ENCODE assay signal across 8 mouse cellular contexts in genomic region chr10:37135951-37136751, GRCm38 (mm10). TPM values are rescaled to one million over a fixed set of nuclear protein-coding genes. Genes with fewer than 3 reads are reported as not detected.
A peak's percentile ranks its signal among the peaks of the same experiment; 100 is the strongest.
DNase-seq lines count a peak whose midpoint lies in the region; ATAC-seq and TF ChIP-seq lines count a peak whose summit lies in the region.

No protein-coding gene starts in this region.

- H3K9me3 ChIP-seq in hindbrain, embryonic 16.5 days (ENCODE audit: control insufficient read depth, low read length), result no peaks in the 10 kb centered on the region

- H3K4me1 ChIP-seq in hindbrain, embryonic 16.5 days (ENCODE audit: control insufficient read depth, insufficient read depth, low read depth, low read length), result peaks cover 5% of the 10 kb centered on the region

- WGBS in hindbrain, embryonic 16.5 days, result under 1% methylated on average over 72 of the region's 99 CpGs
- 1% methylated on average over 72 of the region's 99 CpGs for WGBS in macrophage (ENCODE audit: missing documents)

- peak overlapping the region; percentile 97 for H3K27ac ChIP-seq in gastrocnemius, adult 2 months
- peak overlapping the region; percentile 100 for H3K27ac ChIP-seq in hindbrain, embryonic 16.5 days (ENCODE audit: low read depth, low read length)
- H3K27ac ChIP-seq in macrophage, result peak overlapping the region; percentile 59

- no peak for TF ChIP-seq CTCF in gastrocnemius, adult 2 months (IDR thresholded peaks at IDR 0.05)

- H3K79me2 ChIP-seq in macrophage (ENCODE audit: inconsistent target), result peaks cover 55% of the 10 kb centered on the region

- peaks cover 2% of the 10 kb centered on the region; the same call in 1 of the 2 replicates for H3K36me3 ChIP-seq in hindbrain, embryonic 16.5 days (ENCODE audit: control insufficient read depth, insufficient read depth, low read length)
- H3K36me3 ChIP-seq in macrophage (ENCODE audit: inconsistent target), result no peaks in the 10 kb centered on the region

- H3K9ac ChIP-seq in hindbrain, embryonic 16.5 days (ENCODE audit: low read depth, low read length), result peak overlapping the region; percentile 100

- peak; percentile 63 for DNase-seq in R1 (ENCODE audit: low read depth, low spot score)
- peak; percentile 64 for DNase-seq in cerebellum, adult 9-10 months
- peak; percentile 75 for DNase-seq in gastrocnemius, adult 2 months
- peak; percentile 34 to 69 for DNase-seq in left cerebral cortex, postnatal 10 days (ENCODE audit: extremely low spot score in 1 of 2, low spot score in 2 of 2)
- peak; percentile 28 to 33 for DNase-seq in right cerebral cortex, adult 2 months (ENCODE audit: low spot score in 2 of 2)
- peak; percentile 26 to 49 for DNase-seq in urinary bladder, postnatal 36 days (ENCODE audit: low spot score in 2 of 2)

- intact Hi-C loops in gastrocnemius, adult 2 months (cut with DNase I), result loop anchor here (2.0 to 10.0 kb wide), 3 partner anchors 63 to 659 kb away; no protein-coding TSS in a partner anchor
- intact Hi-C loops in left cerebral cortex, postnatal 10 days (cut with DNase I), result loop anchor here (2.0 to 10.0 kb wide), 10 partner anchors 64 to 1899 kb away; no protein-coding TSS in a partner anchor

- ATAC-seq in hindbrain, embryonic 16.5 days, result no peak

- peak overlapping the region; percentile 77 for H3K4me3 ChIP-seq in gastrocnemius, adult 2 months
- peak overlapping the region; percentile 93 for H3K4me3 ChIP-seq in hindbrain, embryonic 16.5 days (ENCODE audit: low read length)
- peak overlapping the region; percentile 43 for H3K4me3 ChIP-seq in macrophage (ENCODE audit: inconsistent target)

- peak overlapping the region; percentile 52 for H3K4me2 ChIP-seq in hindbrain, embryonic 16.5 days (ENCODE audit: low read length)

- H3K27me3 ChIP-seq in hindbrain, embryonic 16.5 days (replicated peaks; ENCODE audit: control insufficient read depth, insufficient read depth, low read length), result no peaks in the 10 kb centered on the region

RNA-seq across cellular contexts. Expression of gene Marcks, which starts 2.6 kb away (rescaled TPM):
- 10 to 100 TPM; 12.9 to 26.6 TPM for total RNA-seq in gastrocnemius, adult 2 months (2021)
- polyA plus RNA-seq in hindbrain, embryonic 16.5 days (2015; fragmentation: Nextera tagmentation; extraction: Ambion mirVana), result 140 and 154 TPM in 2 replicates
- 100 to 1,000 TPM; 342 to 346 TPM for total RNA-seq in left cerebral cortex, postnatal 10 days (2021)
- 100 to 1,000 TPM in 25 of 26 experiments, 10 to 100 TPM in 1; 69.7 to 324 (median 222) TPM for total RNA-seq in macrophage (2018; cell fraction: chromatin; rRNA removed)
- total RNA-seq in macrophage (2018; cell fraction: cytosol; rRNA removed), result 100 to 1,000 TPM; 217 to 702 (median 423) TPM
- 100 to 1,000 TPM; 328 to 909 (median 702) TPM for total RNA-seq in macrophage (2018; cell fraction: nucleus; rRNA removed)
- 148 to 286 TPM (median 166 TPM) in 3 replicates for polyA plus RNA-seq in macrophage (2018)

Comparison
In these comparisons a context has a peak if more than half of its experiments do, and no peak if none do; other contexts are left out.
1. H3K4me3 ChIP-seq: peak in every context shown above with its lines; median percentile 93 in hindbrain, embryonic 16.5 days; 77 in gastrocnemius, adult 2 months; 43 in macrophage.
2. RNA of gene Marcks, which starts 2.6 kb away (total RNA-seq): 342 to 346 TPM in left cerebral cortex, postnatal 10 days; 12.9 to 26.6 TPM in gastrocnemius, adult 2 months; every median in the first group is over 10 times any median in the second.
3. Peak in every context shown above with its lines, with median percentiles within 50 percentile points of each other: DNase-seq and H3K27ac ChIP-seq.